Mouse (Mus musculus) heart, embryonic 16.5 days (tissue): ENCODE data around the gene Cyp2r1. TPM values are rescaled to one million over a fixed set of nuclear protein-coding genes. Genes with fewer than 3 reads are reported as not detected.
"Not testable (repeated sequence)": the region's sequence is repeated elsewhere in the genome, so short reads cannot be mapped to it uniquely, and the experiment has no call there.

Experiments used
- ATAC-seq: fragments of 200-750 bp; cut with Nextera tagmentation; replicated peaks from 2 replicates; pipeline ENCODE4 v1.8.0; 2017; ENCODE audit warnings: moderate number of reproducible peaks; ENCODE audit not compliant: insufficient read depth, low FRiP score; ENCODE audit errors: extremely low read depth
- H3K27ac ChIP-seq: fragments of 300-500 bp; sonication (generic); 2 replicates; pipeline ENCODE4 v1.5.1; 2014; ENCODE audit warnings: mild to moderate bottlenecking, low read length, control low read depth, moderate library complexity
- H3K27me3 ChIP-seq: fragments of 300-500 bp; sonication (generic); 2 replicates; pipeline ENCODE4 v1.6.1; 2014; ENCODE audit warnings: low read length, mixed read lengths; ENCODE audit not compliant: control insufficient read depth, insufficient read depth
- H3K36me3 ChIP-seq: fragments of 300-500 bp; sonication (generic); 2 replicates; pipeline ENCODE4 v1.6.1; 2014; ENCODE audit not compliant: control insufficient read depth, insufficient read depth
- H3K4me1 ChIP-seq: fragments of 300-500 bp; sonication (generic); 2 replicates; pipeline ENCODE4 v1.6.1; 2014; ENCODE audit warnings: low read length, mixed read lengths; ENCODE audit not compliant: control insufficient read depth, insufficient read depth
- H3K4me2 ChIP-seq: fragments of 300-500 bp; sonication (generic); 2 replicates; pipeline ENCODE4 v1.6.1; 2014; ENCODE audit warnings: low read depth, mild to moderate bottlenecking, control low read depth, low read length
- H3K4me3 ChIP-seq: fragments of 300-500 bp; sonication (generic); 2 replicates; pipeline ENCODE4 v1.5.1; 2014; ENCODE audit warnings: mild to moderate bottlenecking, control low read depth, low read length
- H3K9ac ChIP-seq: fragments of 300-500 bp; sonication (generic); 2 replicates; pipeline ENCODE4 v1.6.1; 2014; ENCODE audit warnings: low read length, control low read depth
- H3K9me3 ChIP-seq: fragments of 300-500 bp; sonication (generic); replicated peaks from 2 replicates; pipeline ENCODE4 v1.6.1; 2016; ENCODE audit warnings: low read length; ENCODE audit not compliant: control insufficient read depth
- WGBS: fragments of 180-500 bp; shearing (Covaris S2); extraction: QIAGEN DNeasy Blood & Tissue Kit; methylation state at CpG from one replicate; pipeline ENCODE4 v1.1.7; 2014; 5-methylcytosine and 5-hydroxymethylcytosine counted together
- polyA plus RNA-seq: library from polyadenylated mRNA; unstranded; fragments of >200 nt; fragmentation: Nextera tagmentation; extraction: Ambion mirVana; gene quantifications from 2 replicates; pipeline ENCODE4 v1.2.1, GENCODE M21; 2015

Gene Cyp2r1
- 1.4 and 1.5 TPM in 2 replicates for polyA plus RNA-seq

- H3K36me3 ChIP-seq: no peaks in the 10 kb centered on the region
These were observed at the start of gene Cyp2r1 for GRCm38 (mm10) chr7:114562531-114563241. TSS of gene Cyp2r1 (minus strand) at chr7:114562972.

DNA sequence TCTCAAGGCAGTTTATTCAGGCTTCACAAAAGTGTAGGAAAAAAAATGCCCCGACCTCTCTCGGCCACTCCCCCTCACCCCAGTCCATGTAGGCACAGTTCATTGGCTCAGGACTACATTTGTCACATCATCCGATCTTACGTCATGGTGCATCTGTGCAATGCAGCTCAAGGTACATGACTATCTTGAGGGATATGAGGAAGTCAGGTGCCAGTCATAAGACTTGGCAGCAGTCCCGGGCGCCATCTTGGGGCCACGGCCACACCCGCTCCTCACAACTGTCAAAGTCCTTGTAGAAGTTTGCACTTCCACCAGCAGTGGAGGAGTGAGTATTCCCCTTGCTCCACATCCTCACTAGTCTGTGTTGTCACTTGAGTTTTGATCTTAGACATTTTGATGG is 31.6 kb upstream of the Cyp2r1 start:
- WGBS: 90% methylated on average over 8 of the region's 8 CpGs
- not testable (repeated sequence) for H3K9ac ChIP-seq, H3K9me3 ChIP-seq, ATAC-seq, H3K27ac ChIP-seq, H3K4me1 ChIP-seq, H3K36me3 ChIP-seq, H3K27me3 ChIP-seq, H3K4me2 ChIP-seq, H3K4me3 ChIP-seq

More at GRCm38 (mm10) chr7:114562531-114563241, at the start of gene Cyp2r1:
- Histone ChIP-seq H3K9me3 (no peaks in the 10 kb centered on the region), H3K4me3 (peak within 1 kb of the TSS; percentile 75), H3K4me2 (peak within 1 kb of the TSS; percentile 97), H3K27ac (peak within 1 kb of the TSS; percentile 93), H3K9ac (peak within 1 kb of the TSS; percentile 81), H3K4me1 (peaks cover 4% of the 10 kb centered on the region; the same call in 1 of the 2 replicates), H3K27me3 (no peaks in the 10 kb centered on the region)
- 1% methylated on average over 56 of the region's 56 CpGs for whole genome bisulfite sequencing
- peak; percentile 100 for ATAC-seq

GRCm38 (mm10) chr7:114582441-114582840 is 19.7 kb upstream of the Cyp2r1 start:
- Histone ChIP-seq H3K27ac (no peak overlapping the region), H3K4me3 (no peak overlapping the region), H3K4me2 (no peak overlapping the region), H3K27me3 (no peaks in the 10 kb centered on the region), H3K9ac (no peak overlapping the region), H3K9me3 (no peaks in the 10 kb centered on the region), H3K4me1 (no peaks in the 10 kb centered on the region), H3K36me3 (no peaks in the 10 kb centered on the region)
- WGBS: 48% methylated on average over 2 of the region's 2 CpGs
- ATAC-seq: no peak

- H3K36me3 ChIP-seq: no peaks in the 10 kb centered on the region
- no peak overlapping the region for H3K27ac ChIP-seq
- H3K27me3 ChIP-seq: no peaks in the 10 kb centered on the region
- no peak overlapping the region for H3K4me3 ChIP-seq
- no peak for ATAC-seq
- no peak overlapping the region for H3K9ac ChIP-seq
- no peaks in the 10 kb centered on the region for H3K9me3 ChIP-seq
- no peaks in the 10 kb centered on the region for H3K4me1 ChIP-seq
- 69% methylated on average over 5 of the region's 5 CpGs for WGBS
- H3K4me2 ChIP-seq: no peak overlapping the region
These were observed 18.4 kb upstream of the Cyp2r1 start for GRCm38 (mm10) chr7:114581200-114581599.

- WGBS: 4% methylated on average over 4 of the region's 4 CpGs
- Histone ChIP-seq H3K36me3 (no peaks in the 10 kb centered on the region), H3K4me1 (no peaks in the 10 kb centered on the region), H3K9me3 (no peaks in the 10 kb centered on the region), H3K9ac (no peak overlapping the region), H3K4me2 (no peak overlapping the region), H3K27ac (no peak overlapping the region), H3K27me3 (no peaks in the 10 kb centered on the region), H3K4me3 (no peak overlapping the region)
- ATAC-seq: no peak
These were observed 17.7 kb upstream of the Cyp2r1 start for GRCm38 (mm10) chr7:114580426-114580825.

DNA sequence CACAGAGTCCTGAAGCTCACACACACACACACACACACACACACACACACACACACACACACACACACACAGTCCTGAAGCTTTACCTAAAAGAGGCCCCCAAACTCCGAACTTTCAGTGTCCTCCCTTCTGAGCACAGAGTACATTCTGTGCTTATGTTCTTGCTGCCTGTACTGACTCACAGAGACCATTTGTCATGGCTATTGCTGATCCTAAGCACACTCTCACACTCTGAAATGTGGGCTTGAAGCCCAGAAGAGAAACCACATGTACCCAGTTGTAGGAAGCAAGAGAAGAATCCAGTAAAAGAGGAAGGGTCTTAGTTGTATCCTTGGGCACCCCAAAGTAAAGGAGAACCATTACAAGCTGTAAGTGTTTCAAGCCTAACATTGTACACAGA is 14.9 kb upstream of the Cyp2r1 start:
- Histone ChIP-seq H3K27me3 (no peaks in the 10 kb centered on the region), H3K9ac (no peak overlapping the region), H3K9me3 (no peaks in the 10 kb centered on the region), H3K4me3 (no peak overlapping the region), H3K4me1 (no peaks in the 10 kb centered on the region), H3K36me3 (no peaks in the 10 kb centered on the region), H3K4me2 (no peak overlapping the region), H3K27ac (no peak overlapping the region)
- ATAC-seq: no peak
- 58% methylated on average over 1 of the region's 1 CpGs for WGBS

- Histone ChIP-seq H3K4me1 (no peaks in the 10 kb centered on the region), H3K4me2 (no peak overlapping the region), H3K36me3 (no peaks in the 10 kb centered on the region), H3K27me3 (no peaks in the 10 kb centered on the region), H3K4me3 (no peak overlapping the region), H3K9me3 (no peaks in the 10 kb centered on the region), H3K9ac (no peak overlapping the region), H3K27ac (no peak overlapping the region)
- ATAC-seq: no peak
- WGBS: 67% methylated on average over 3 of the region's 3 CpGs
These were observed 14.2 kb upstream of the Cyp2r1 start for GRCm38 (mm10) chr7:114576931-114577330.

DNA sequence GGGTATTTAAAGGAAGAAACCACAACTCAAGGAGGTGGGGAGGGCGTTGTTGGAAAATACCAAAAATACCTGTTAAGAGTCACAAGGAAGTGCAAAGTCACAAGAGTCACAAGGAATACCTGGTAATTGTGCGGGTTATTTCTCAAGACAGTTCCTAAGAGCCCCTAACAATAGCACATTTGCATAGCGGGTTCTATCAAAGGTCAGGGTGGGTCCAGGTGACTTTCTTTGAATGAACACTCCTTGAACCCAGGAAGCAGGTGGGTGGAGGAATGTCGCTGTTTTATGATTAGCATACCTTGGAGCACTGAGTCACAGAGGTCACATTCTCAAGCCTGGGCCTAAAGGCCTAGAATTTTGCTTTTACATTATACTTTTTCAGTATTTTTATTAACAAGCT is 11.1 kb upstream of the Cyp2r1 start:
- H3K4me2 ChIP-seq, H3K9me3 ChIP-seq, ATAC-seq, H3K4me3 ChIP-seq, H3K9ac ChIP-seq, H3K27me3 ChIP-seq, H3K4me1 ChIP-seq, H3K27ac ChIP-seq, H3K36me3 ChIP-seq: not testable (repeated sequence)
- 88% methylated on average over 4 of the region's 4 CpGs for WGBS

DNA sequence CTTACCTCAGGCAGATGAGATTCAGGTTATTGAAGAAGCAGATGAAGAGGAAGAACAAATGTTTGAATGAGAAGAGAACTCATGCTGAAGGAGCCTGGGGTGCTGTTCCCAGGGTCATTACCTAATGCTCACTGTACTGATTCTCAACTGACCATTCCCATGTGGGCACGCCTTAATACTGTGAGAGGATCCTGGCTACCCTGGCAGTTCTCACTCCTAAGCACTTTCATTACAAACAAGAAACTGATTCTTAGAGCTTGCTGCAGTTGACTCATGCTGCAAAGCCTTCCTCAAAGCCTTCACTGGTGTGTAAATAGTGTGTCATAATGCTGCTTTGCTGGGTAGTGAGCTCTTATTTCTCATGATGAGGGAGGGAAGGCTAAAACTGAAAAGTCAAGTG is 26.6 kb downstream of the Cyp2r1 start:
- H3K4me1 ChIP-seq: no peaks in the 10 kb centered on the region
- no peak overlapping the region for H3K4me2 ChIP-seq
- H3K4me3 ChIP-seq: no peak overlapping the region
- H3K9ac ChIP-seq: no peak overlapping the region
- H3K27me3 ChIP-seq: no peaks in the 10 kb centered on the region
- 88% methylated on average over 1 of the region's 1 CpGs for WGBS
- no peak for ATAC-seq
- peaks cover 10% of the 10 kb centered on the region for H3K36me3 ChIP-seq
- H3K9me3 ChIP-seq: no peaks in the 10 kb centered on the region
- no peak overlapping the region for H3K27ac ChIP-seq
